Mouse (Mus musculus): ENCODE data around the gene Ifi27l2b.

Gene Ifi27l2b

DNA sequence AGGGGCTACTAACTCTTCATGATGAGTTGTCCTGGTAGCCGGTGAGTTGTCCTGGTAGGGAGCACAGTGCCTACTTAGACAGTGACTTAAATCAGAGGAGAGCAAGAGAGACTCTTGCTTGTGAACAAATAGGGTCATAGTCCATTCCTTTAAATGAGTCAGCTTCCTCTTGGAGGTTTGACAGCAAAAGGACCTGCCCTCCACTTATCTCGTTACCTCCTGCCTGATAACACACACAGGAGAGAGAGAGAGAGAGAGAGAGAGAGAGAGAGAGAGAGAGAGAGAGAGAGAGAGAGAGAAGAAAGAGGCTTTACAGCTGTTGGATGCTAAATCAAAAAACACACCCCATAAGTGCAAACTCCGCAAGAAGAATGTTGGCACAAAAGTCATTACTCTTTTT lies at the start of gene Ifi27l2b:
Ifi27l2b (minus strand) TSS at position 84 of the 400 bp plus-strand sequence.
- TF ChIP-seq GATA4 (IDR thresholded peaks at IDR 0.05; ENCODE audit: insufficient replicate concordance, low read length): peak; percentile 50; the same call in 1 of the 2 replicates

DNA sequence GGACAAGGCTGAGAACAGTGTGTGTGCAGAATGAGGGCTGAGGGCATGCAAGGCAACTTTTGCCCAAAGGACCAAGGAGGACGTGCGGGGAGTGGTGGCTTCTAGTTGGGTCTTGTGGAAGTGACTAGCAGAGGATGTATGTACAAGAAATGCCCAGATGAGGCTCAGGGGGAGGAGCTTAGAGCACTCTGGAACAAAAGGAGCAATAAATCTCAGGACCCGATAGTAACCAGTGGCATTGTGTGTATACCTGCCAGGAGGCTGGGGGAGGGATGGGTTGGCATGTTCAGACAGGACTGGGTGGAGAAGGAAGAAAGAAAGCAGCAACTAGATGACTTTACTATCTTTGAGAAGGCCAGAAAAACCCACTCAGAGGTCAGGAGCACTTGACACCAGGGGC lies 47.4 kb upstream of the Ifi27l2b start:
- no peak for TF ChIP-seq GATA4 (IDR thresholded peaks at IDR 0.05; ENCODE audit: insufficient replicate concordance, low read length)

DNA sequence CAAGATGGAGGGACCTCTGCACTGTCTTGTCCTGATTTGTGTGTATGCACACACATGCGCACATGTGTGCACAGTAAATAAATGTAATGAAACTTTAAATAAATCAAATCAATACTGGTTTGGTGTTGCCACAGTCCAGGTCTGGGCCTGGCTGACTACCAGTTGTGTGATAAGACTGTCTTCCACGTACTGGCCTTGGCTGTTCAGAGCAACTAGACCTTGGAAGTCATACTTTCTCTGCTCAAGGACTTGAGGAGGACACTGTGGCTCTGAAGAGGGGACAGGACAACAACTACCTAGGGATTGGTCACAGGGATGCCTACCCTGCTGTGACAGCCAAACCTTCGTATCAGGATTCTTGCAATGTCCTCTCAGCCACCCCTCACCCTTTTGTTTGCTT lies 46.3 kb upstream of the Ifi27l2b start:
- TF ChIP-seq GATA4 (IDR thresholded peaks at IDR 0.05; ENCODE audit: insufficient replicate concordance, low read length): no peak

DNA sequence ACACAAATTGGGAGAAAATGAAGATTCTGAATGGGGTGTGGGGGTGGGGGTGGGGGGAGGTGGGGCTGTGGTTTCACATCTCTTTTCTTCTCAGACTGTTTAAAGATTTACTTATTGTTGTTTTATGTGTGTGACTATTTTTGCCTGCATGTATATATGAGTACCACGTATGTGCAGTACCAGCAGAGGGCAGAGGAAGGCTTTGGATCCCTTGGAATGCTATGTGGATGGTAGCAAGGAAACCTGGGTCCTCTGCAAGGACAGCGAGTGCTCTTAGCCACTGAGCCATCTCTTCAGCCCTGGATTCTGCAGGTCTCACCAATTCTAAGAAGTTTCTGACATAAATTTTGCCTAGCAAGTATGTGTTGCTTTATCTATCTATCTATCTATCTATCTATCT lies 42.2 kb upstream of the Ifi27l2b start:
- no peak for TF ChIP-seq GATA4 (IDR thresholded peaks at IDR 0.05; ENCODE audit: insufficient replicate concordance, low read length)

DNA sequence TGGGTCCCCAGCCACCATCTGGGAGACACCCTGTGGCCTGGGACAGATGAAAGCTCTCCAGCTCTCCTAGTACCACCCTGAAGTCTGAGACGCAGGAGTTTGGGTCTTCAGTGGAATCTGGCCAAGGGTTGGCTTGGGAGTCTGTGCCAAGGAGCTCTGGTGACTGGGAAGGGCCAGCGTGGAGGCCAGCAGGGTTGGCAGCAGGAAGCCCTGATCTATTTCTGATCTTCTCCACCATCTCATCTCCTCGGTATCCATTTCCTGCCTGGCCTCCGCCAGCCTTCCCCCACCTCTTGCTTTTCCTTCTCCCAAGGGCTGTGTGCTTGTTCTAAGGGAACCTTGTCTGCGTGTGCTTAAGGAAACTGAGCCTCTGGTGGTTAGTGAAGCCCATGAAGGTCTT lies 41.7 kb upstream of the Ifi27l2b start:
- no peak for TF ChIP-seq GATA4 (IDR thresholded peaks at IDR 0.05; ENCODE audit: insufficient replicate concordance, low read length)

DNA sequence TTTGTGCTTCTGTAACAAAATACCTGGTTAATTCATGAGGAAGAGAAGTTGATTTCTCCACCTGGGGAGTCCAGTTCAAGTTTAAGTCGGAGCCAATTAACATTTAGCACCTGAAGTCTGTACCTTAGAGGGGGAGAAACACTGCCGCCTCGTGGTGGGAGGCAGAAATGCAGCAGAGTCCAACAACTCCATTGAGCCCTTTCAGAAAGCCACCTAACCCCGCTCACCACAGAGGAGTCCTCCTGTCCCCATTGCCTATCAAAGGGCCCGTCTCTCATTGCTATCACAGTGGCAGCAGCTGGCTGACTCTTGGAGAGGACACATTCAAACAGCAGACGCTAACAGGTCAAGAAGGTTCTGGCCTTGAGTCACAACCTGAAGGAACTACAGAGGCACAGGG lies 37.5 kb upstream of the Ifi27l2b start:
- no peak for TF ChIP-seq GATA4 (IDR thresholded peaks at IDR 0.05; ENCODE audit: insufficient replicate concordance, low read length)

DNA sequence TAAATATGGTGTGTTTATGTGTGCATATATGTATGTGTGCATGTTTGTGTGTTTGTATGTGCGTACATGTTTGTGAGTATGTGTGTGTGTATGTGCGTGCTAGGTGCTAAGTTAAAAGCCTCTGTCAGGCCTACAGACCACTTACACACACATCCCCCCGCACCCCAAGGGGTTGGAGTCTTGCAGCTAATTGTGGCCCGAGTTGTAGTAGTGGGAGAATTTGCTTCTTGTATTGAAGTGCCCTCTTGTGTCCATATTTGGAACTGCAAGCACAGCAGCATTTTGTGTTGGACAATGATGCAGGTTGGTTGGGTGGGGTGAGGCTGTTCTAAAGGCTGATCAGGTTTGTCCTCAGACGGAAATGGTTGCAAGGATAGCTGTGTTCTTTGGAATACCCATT lies 35.7 kb upstream of the Ifi27l2b start:
- TF ChIP-seq GATA4 (IDR thresholded peaks at IDR 0.05; ENCODE audit: insufficient replicate concordance, low read length): no peak

DNA sequence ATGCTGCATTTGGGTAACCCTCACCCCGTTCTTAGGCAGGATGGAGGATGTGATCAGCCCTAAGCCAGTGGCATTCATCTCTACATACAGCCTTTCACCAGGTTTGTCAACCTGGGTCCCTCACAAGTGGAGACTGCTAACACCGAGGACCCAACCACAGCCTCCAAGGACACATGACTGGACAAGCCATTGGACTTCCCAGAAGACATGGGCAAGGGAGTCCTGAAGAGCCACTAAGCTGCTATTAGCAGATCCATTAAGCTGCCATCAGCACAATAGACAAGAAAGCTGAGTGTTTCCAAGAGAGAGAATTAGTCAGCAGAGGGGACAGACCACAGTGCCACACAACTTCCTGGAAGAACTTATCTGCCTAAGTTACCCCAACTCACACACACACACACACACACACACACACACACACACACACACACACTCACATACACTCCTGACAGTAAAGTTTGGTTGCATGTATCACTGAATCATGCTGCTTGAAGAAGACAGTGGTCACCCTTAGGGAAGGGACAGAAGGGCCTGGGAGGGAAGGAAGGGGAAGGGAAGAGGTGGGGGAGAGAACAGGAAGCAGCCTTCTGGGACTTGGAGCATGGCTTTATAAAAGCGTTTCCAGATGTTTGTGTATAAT lies 34.2 kb upstream of the Ifi27l2b start:
- TF ChIP-seq GATA4 (IDR thresholded peaks at IDR 0.05; ENCODE audit: insufficient replicate concordance, low read length): no peak

DNA sequence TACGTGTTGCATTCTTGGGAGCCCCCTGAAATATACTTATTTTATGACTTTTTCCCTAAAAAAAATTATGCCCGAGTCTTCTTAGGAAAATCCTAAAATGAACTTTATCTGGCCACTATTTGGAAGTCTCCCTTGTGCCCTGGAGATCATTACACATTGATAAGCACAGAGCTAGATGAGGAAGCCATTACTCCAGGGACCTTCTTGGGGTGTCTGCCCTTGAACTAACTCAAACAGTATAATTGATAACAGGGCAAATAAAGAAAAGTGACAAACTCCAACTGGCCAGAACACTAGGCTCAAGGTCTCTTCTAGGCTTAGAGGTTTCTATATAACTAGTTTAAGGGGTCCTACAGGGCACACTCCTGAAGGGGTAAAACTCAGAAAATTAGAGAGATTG lies 30.7 kb upstream of the Ifi27l2b start:
- no peak for TF ChIP-seq GATA4 (IDR thresholded peaks at IDR 0.05; ENCODE audit: insufficient replicate concordance, low read length)

DNA sequence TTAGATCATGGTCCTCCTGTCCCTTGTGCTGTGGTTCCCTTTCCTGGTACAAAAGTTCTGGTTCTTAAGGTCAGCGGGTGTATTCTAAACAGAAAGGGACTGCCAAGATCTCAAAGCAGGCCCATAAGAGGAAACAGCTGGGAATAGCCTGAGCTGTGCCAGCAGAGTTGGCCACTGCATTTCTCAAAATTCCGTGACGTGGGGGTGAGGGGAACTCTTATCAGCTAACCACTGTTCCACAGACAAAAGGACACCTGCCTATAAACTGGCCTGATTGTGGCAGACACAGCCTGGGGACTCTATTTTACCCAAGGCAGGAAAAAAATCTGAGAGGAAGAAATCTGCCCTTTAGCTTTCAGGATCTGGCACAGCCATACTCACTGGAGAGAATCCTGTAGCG lies 30.3 kb upstream of the Ifi27l2b start:
- TF ChIP-seq GATA4 (IDR thresholded peaks at IDR 0.05; ENCODE audit: insufficient replicate concordance, low read length): peak; percentile 20; the same call in 1 of the 2 replicates

DNA sequence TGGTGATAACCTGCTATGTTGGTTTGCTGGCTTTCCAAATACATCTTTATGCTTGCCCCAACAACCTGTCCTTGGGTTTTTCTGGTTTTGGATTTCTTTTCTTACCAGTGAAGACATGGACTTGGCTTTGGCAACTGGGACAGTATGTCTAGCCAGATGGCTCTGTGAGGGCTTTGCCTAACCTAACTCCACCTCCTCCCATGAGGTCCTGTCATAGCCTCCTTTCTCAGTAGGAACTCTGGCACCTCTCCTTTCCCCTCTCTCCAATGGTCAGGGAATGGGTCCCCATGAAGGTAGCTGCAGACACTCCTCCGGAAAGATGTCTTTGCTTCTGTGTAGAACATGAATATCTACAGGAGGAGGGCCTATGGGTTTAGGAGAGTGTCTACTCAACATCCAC lies 29.7 kb upstream of the Ifi27l2b start:
- no peak for TF ChIP-seq GATA4 (IDR thresholded peaks at IDR 0.05; ENCODE audit: insufficient replicate concordance, low read length)

DNA sequence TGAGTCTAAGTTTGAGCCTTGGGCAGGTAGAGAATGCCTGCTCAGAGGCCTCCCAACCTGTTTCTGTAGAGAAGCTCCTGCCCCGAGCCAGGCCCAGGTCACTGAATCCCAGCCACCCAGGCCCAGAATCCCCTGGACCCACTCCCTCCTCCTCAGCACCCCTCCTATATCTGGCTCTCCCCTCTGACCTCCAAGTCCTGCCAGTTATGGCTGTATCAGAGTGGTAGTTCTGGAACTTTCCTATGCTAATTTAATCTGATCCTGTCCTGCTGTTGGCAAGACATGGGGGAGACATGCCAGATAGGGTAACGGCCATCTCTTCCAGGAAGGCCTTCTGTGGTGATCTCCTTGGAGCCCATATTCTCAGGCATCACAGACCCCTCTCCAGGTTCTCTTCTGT lies 25.8 kb upstream of the Ifi27l2b start:
- no peak for TF ChIP-seq GATA4 (IDR thresholded peaks at IDR 0.05; ENCODE audit: insufficient replicate concordance, low read length)

DNA sequence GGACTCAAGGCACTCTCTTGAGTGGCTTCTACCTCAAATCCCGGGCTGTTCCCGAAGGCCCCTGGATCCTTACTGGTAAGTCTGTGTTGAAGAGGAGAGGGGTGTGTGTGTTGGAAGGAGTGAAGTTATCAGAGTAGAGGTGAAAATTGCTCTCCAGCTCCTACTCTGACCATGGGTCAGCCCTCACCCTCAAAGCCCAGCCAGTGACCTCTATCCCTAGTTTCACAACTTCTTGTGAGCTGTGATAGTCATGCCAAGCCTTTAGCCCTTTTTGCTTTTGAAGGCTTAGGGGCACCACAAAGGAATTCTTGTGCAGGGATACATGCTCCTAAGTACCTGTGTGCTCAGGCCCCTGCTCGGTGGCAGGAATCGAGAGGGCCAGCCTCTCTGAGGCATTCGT lies 24.6 kb upstream of the Ifi27l2b start:
- no peak for TF ChIP-seq GATA4 (IDR thresholded peaks at IDR 0.05; ENCODE audit: insufficient replicate concordance, low read length)

DNA sequence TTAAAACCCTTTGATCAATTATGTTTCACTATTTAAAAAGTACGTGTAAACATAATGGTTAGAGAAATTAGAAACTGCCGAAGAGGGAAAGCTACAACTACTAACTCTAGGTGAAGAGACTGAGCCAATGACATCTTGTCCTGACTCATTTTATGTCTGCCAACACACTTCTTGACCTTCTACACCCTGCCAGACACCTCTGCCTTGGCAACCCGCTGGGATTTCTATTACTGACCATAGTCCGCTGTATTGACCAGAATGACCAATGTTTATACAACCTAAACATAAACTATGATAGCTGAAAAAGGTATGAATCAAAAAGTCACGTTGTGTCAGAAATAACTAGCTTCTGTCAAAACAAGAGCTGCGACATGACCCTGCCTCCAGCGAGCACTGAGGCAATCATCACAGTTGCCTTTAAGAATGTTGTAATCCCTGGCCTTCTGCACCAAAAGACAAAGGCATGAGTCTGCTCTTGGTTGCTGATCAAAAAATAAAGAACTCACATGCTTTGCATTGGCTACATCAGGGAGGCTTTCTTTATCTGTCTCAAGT lies 20.5 kb upstream of the Ifi27l2b start:
- TF ChIP-seq GATA4 (IDR thresholded peaks at IDR 0.05; ENCODE audit: insufficient replicate concordance, low read length): no peak

DNA sequence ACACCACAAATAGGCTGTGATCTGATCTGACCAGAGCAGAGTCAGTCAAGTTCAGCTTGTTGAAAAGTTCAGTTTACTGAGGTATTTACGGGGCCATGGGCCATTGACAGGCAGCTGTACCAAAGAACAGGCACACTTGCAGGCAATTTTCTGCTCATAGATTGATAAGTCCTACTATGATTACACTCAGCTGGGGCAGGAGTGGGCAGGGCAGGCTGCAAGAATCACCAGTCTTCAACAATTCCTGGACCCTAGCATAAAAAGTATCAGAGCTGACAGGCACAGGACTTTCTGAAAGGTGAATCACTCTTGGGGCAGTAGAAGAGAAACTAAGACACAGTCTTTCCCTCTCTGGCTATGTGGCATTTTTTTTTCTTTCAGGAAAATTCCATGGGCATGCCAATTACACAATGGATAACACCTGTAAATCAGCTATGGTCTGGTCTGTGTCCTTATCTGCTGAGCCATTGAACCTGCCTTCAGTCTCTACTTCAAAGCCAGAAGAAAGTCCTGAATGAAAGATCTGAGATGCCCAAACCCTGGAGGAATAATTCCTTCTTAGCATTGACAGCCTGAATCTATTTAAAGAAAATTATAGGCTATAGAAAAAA lies 19.9 kb upstream of the Ifi27l2b start:
- TF ChIP-seq GATA4 (IDR thresholded peaks at IDR 0.05; ENCODE audit: insufficient replicate concordance, low read length): no peak

DNA sequence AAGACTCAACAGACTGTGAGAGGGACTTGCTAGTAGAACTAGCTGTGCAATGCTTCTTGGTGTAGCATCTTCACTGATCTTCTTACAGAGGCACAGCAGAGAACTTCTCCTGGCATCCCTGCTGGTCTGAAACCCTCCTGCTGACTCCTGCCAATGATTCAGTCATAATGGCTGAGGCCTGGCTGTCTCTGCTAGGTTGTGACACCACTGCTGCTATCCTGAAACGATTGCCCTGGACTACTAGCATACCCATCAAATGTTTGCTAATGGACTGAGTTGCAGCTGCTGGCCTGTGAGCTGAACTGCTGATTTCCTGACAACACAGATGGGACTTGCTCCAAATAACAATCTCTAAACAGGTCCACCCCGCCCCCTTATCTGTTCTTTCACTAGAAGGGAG lies 17.5 kb upstream of the Ifi27l2b start:
- TF ChIP-seq GATA4 (IDR thresholded peaks at IDR 0.05; ENCODE audit: insufficient replicate concordance, low read length): no peak

DNA sequence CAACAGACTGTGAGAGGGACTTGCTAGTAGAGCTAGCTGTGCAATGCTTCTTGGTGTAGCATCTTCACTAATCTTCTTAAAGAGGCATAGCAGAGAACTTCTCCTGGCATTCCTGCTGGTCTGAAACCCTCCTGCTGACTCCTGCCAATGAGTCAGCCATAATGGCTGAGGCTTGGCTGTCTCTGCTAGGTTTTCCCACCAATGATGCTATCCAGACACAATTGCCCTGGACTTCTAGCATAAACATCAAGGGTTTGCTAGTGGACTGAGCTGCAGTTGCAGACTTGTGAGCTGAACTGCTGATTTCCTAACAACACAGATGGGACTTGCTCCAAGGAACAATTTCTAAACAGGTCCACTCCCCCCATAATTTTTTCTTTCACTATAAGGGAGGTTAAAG lies 3.7 kb downstream of the Ifi27l2b start:
- no peak for TF ChIP-seq GATA4 (IDR thresholded peaks at IDR 0.05; ENCODE audit: insufficient replicate concordance, low read length)
